Mouse (Mus musculus) heart, embryonic 10.5 days (tissue): Measurements from ENCODE around the gene Angptl8. TPM values are rescaled to one million over a fixed set of nuclear protein-coding genes. Genes with fewer than 3 reads are reported as not detected.
"Not testable (repeated sequence)": the region's sequence is repeated elsewhere in the genome, so short reads cannot be mapped to it uniquely, and the experiment has no call there.

Experiments
- DNase-seq: peaks from one replicate; pipeline ENCODE4 v3.0.0-alpha.2; 2017; ENCODE audit warnings: low spot score
- H3K27ac ChIP-seq: fragments of 300-500 bp; sonication (generic); 2 replicates; pipeline ENCODE4 v1.5.1; 2016; ENCODE audit warnings: mild to moderate bottlenecking
- H3K27me3 ChIP-seq: fragments of 300-500 bp; sonication (generic); 2 replicates; pipeline ENCODE4 v1.6.1; 2016; ENCODE audit warnings: mild to moderate bottlenecking; ENCODE audit not compliant: poor library complexity, insufficient read depth, severe bottlenecking
- H3K36me3 ChIP-seq: fragments of 300-500 bp; sonication (generic); 2 replicates; pipeline ENCODE4 v1.6.1; 2016; ENCODE audit warnings: mild to moderate bottlenecking, moderate library complexity
- H3K4me1 ChIP-seq: fragments of 300-500 bp; sonication (generic); 2 replicates; pipeline ENCODE4 v1.6.1; 2016; ENCODE audit warnings: mild to moderate bottlenecking
- H3K4me3 ChIP-seq: fragments of 300-500 bp; sonication (generic); 2 replicates; pipeline ENCODE4 v1.5.1; 2016; ENCODE audit warnings: mild to moderate bottlenecking, moderate library complexity
- H3K9me3 ChIP-seq: fragments of 300-500 bp; sonication (generic); 2 replicates; pipeline ENCODE4 v1.6.1; 2016; ENCODE audit warnings: mild to moderate bottlenecking, moderate library complexity
- WGBS: fragments of 180-500 bp; shearing (Covaris S2); methylation state at CpG from one replicate; pipeline ENCODE4 v1.1.7; 2016; 5-methylcytosine and 5-hydroxymethylcytosine counted together
- polyA plus RNA-seq: library from polyadenylated mRNA; unstranded; fragments of >200 nt; fragmentation: Nextera tagmentation; extraction: Ambion mirVana; gene quantifications from 2 replicates; pipeline ENCODE4 v1.2.1, GENCODE M21; 2016

The Angptl8 gene
- polyA plus RNA-seq, 1 experiment from 2014 or later, result 5.7 TPM

DNA sequence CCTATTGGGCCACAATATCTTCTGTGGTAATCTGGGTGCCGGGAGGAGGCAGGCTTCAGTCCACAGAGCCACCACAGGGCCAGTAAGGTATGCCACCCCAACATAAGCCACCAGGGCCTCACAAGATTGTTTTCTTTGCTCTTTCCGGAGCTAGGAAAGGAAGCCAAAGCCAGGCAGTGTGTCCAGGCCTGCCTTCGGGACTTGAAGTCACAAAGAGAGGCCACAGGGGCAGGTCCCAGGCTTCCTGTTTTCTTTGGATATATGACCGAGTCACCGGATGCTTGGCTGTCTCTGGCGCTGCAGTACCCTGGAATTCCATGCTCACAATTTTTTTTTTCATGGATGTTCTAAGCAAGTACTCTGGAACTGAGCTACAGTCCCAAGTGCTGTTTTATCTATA is 22.8 kb downstream of the Angptl8 start:
- 51% methylated on average over 6 of the region's 6 CpGs for WGBS
- Histone ChIP-seq H3K4me1 (no peaks in the 10 kb centered on the region), H3K27me3 (no peaks in the 10 kb centered on the region), H3K36me3 (no peaks in the 10 kb centered on the region), H3K4me3 (no peak overlapping the region), H3K27ac (peak overlapping the region; percentile 60; the same call in 1 of the 2 replicates), H3K9me3 (no peaks in the 10 kb centered on the region)
- DNase-seq, result no peak

DNA sequence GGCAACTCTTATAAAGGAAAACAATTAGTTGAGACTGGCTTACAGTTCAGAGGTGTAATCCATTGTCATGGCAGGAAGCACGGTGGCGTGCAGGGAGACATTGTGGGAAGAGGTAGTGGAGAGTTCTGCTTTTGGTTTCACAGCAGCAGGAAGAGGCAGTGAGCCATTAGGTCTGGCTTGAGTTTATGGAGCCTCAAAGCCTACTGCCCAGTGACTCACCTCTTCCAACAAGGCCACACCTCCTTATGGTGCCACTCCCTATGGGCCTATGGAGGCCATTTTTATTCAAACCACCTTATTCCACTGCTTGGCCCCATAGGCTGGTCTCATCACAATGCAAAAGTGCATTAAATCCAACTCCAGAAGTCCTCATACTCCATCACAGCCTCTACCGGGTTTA is 24.3 kb downstream of the Angptl8 start:
- Histone ChIP-seq H3K4me1 (no peaks in the 10 kb centered on the region), H3K27ac (no peak overlapping the region), H3K4me3 (no peak overlapping the region), H3K27me3 (no peaks in the 10 kb centered on the region), H3K36me3 (no peaks in the 10 kb centered on the region), H3K9me3 (no peaks in the 10 kb centered on the region)
- DNase-seq, result no peak
- 85% methylated on average over 3 of the region's 3 CpGs for WGBS

DNA sequence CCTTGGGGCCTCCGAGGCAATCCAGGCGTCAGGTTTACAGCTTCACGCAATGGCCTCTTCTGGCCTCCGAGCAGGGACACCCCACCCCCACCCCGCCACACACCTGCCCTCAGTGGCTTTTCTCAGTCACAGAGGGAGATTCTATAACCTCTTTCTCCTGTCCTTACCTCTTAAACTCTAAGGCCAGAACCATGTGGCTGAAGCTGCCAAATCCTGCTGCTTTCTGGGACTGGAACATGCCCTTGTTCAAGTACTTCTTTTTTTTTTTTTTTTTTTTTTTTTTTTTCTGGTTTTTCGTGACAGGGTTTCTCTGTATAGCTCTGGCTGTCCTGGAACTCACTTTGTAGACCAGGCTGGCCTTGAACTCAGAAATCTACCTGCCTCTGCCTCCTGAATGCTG is 25.0 kb downstream of the Angptl8 start:
- H3K27me3 ChIP-seq, H3K27ac ChIP-seq, H3K4me3 ChIP-seq, H3K4me1 ChIP-seq, H3K9me3 ChIP-seq, DNase-seq, H3K36me3 ChIP-seq: not testable (repeated sequence)
- 66% methylated on average over 6 of the region's 6 CpGs for WGBS

DNA sequence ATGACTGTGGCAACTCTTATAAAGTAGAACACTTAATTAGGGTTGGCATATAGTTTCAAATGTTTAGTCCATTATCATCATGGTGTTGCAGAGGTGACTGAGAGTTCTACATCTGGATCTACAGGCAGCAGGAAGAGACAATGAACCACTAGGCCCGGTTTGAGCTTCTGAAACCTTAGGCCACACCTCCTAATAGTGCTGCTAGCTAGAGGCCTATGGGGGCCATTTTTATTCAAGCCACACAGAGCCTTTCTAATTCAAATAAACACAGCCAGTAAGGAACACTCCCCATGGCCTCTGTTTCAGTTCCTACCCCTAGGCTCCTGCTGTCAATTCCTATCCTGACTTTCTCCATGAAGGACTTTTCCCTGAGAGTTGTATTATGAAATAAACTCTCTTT is 26.9 kb downstream of the Angptl8 start:
- no peak for DNase-seq
- Histone ChIP-seq H3K27ac (no peak overlapping the region), H3K4me1 (0 out of 2 replicates have a peak, but pooled peaks cover 2% of the 10 kb centered on the region), H3K27me3 (no peaks in the 10 kb centered on the region), H3K36me3 (no peaks in the 10 kb centered on the region), H3K9me3 (no peaks in the 10 kb centered on the region), H3K4me3 (no peak overlapping the region)
- WGBS, result 82% methylated on average over 1 of the region's 1 CpGs

DNA sequence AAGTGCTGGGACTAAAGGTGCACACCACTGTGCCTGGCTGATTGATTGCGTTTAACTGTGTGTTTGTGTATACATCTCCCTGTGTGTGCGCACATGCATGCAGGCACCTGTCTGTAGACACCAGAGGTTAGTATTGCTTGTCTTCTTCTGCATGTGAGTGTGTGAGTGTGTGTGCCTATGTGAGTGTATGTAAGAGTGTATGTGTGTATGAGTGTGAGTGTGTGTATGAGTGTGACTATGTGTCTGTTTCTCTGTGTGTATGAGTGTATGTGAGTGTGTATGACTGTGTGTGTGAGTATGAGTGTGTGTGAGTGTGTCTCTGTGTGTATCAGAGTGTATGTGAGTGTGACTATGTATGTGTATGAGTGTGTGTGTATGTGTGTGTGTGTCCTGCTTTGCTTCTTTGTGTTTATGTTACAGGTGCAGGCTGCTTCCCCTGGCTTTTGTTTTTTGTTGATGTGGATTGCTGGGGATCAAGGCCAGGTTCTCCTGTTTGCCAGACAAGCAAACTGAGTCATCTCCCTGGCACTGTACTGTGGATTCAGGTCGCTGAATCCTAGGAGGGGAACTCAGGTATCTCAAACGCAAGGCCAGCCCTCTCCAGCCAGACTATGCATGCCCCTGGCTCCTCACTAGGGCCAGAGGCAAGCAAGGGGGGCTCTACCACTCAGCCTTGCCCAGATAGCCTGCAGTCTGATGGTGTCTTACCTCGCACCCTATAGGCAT is 30.5 kb downstream of the Angptl8 start:
- Histone ChIP-seq H3K4me3 (no peak overlapping the region), H3K4me1 (peaks cover 6% of the 10 kb centered on the region; the same call in 1 of the 2 replicates), H3K36me3 (no peaks in the 10 kb centered on the region), H3K27me3 (no peaks in the 10 kb centered on the region), H3K27ac (no peak overlapping the region), H3K9me3 (no peaks in the 10 kb centered on the region)
- WGBS, result 63% methylated on average over 5 of the region's 5 CpGs
- no peak for DNase-seq

DNA sequence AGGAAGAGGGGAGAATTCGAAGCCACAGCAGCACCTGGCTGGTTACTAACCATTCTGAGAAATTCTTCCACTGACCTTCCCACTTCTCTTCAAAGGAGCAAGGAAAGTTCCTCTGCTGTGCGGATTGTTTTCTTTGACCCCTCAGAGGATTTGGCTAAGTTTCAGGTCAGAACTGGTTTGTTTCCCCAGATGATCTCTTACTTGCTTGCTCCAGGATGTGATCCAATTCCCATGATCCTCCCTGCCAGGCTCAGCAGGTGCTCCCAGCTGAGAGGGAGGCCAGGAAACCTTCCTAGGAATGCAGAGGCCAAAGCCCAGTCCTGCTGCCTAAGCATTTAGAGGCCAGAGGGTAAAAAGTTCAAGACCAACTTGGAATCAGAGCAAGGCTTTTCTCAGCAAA is 31.3 kb downstream of the Angptl8 start:
- H3K4me3 ChIP-seq, result no peak overlapping the region
- H3K27me3 ChIP-seq, result peaks cover 3% of the 10 kb centered on the region; the same call in 1 of the 2 replicates
- no peaks in the 10 kb centered on the region for H3K36me3 ChIP-seq
- WGBS, result 62% methylated on average over 2 of the region's 2 CpGs
- no peak for DNase-seq
- no peak overlapping the region for H3K27ac ChIP-seq
- peaks cover 6% of the 10 kb centered on the region; the same call in 1 of the 2 replicates for H3K4me1 ChIP-seq
- no peaks in the 10 kb centered on the region for H3K9me3 ChIP-seq

DNA sequence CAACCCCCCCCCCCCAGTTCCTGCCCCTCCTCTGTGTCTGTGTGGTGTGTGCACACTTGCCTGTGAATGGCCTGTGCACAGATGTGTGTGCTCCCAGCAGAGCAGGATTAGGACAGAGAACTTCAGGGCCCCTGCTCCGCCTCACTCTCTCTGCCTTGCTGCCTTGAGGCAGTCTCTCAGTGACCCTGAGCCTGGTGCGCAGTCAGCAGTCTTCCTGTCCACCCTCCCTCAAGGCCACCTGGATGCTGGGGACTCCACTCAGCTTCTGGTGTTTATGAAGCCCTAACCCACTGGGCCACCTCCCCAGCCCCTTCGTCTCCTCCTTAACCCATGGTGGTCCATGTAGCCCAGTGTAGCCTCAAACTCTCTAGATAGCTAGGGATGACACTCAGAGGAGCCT is 32.4 kb downstream of the Angptl8 start:
- WGBS, result 81% methylated on average over 3 of the region's 3 CpGs
- Histone ChIP-seq H3K36me3 (no peaks in the 10 kb centered on the region), H3K9me3 (no peaks in the 10 kb centered on the region), H3K27me3 (peaks cover 9% of the 10 kb centered on the region; the same call in 1 of the 2 replicates), H3K4me1 (peaks cover 6% of the 10 kb centered on the region; the same call in 1 of the 2 replicates), H3K4me3 (no peak overlapping the region), H3K27ac (0 out of 2 replicates have a peak overlapping the region, but pooled peaks have one; percentile 47)
- no peak for DNase-seq

DNA sequence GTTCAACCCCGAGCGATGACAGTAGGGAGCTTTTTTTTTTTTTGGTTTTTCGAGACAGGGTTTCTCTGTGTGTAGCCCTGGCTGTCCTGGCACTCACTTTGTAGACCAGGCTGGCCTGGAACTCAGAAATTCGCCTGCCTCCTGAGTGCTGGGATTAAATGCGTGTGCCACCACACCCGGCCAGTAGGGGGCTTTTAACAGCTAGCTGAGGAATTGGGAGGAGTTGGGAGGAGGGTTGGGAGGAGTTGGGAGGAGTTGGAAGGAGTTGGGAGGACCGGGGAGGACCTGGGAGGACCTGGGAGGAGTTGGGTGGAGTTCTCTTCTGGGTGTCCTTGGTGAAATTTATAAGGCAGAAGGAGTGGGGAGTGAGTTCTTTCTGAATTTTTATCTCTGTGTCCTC is 34.0 kb downstream of the Angptl8 start:
- H3K4me3 ChIP-seq, H3K36me3 ChIP-seq, H3K9me3 ChIP-seq, H3K4me1 ChIP-seq, H3K27ac ChIP-seq, H3K27me3 ChIP-seq, DNase-seq: not testable (repeated sequence)
- WGBS, result 53% methylated on average over 7 of the region's 7 CpGs

DNA sequence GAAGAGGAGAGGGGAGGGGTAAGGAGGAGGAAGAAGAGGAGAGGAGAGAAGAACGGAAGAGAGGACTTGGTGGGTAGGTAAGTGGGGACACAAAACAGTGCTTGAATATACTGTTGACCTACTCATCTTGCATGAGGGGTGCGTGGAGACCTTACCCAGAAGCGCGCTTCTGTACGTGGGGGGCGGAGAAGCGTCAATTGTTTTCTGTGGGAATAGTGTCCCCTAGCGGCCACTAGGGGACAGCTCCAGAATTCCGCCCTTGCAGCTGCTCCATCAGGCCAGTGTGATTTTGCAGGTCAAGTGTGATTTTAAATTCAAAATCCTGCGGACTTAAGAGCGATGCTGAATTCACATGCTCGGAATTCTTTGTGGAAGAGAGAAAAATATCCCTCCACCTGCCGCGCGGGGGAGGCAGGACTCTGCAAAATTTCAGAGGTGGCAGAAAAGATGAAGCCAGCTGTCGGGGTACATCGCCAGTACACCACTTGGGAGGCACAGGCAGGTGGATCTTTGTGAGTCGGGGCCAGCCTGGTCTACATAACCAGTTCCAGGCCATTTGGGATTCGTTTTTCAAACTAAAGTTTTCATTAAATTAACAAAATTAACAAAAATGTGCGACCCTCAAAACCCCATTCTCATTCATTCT is 35.7 kb downstream of the Angptl8 start:
- peak overlapping the region; percentile 35; the same call in 1 of the 2 replicates for H3K4me3 ChIP-seq

DNA sequence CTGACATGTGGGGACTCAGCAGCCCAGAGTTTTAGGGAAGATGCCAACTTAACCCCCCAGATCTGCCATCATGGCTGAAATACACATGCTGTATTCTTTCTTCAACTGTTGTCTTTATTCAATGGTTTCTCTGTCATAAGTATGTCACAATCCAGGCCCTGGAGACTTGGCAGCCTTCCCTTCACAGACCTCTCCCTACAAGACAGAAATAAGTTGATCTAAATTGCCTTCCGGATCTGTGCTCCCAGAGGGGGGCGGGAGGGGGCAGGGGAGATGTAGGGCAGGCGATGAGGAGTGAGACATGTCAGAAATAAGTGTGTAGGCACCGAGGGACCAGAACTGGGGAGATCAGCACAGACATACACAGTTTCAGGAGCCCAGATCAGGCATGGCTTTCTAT is 36.9 kb downstream of the Angptl8 start:
- WGBS, result 57% methylated on average over 4 of the region's 4 CpGs
- H3K27me3 ChIP-seq, result peaks cover 9% of the 10 kb centered on the region; the same call in 1 of the 2 replicates
- H3K4me3 ChIP-seq, result no peak overlapping the region
- DNase-seq, result no peak
- no peaks in the 10 kb centered on the region for H3K36me3 ChIP-seq
- no peaks in the 10 kb centered on the region for H3K9me3 ChIP-seq
- H3K4me1 ChIP-seq, result peaks cover 4% of the 10 kb centered on the region; the same call in 1 of the 2 replicates
- H3K27ac ChIP-seq, result no peak overlapping the region

More for the DNA sequence above, 35.7 kb downstream of the Angptl8 start:
- DNase-seq, result no peak
- peaks cover 9% of the 10 kb centered on the region; the same call in 1 of the 2 replicates for H3K27me3 ChIP-seq
- peaks cover 4% of the 10 kb centered on the region; the same call in 1 of the 2 replicates for H3K4me1 ChIP-seq
- 15% methylated on average over 20 of the region's 20 CpGs for WGBS
- H3K9me3 ChIP-seq, result no peaks in the 10 kb centered on the region
- H3K36me3 ChIP-seq, result no peaks in the 10 kb centered on the region
- H3K27ac ChIP-seq, result no peak overlapping the region

DNA sequence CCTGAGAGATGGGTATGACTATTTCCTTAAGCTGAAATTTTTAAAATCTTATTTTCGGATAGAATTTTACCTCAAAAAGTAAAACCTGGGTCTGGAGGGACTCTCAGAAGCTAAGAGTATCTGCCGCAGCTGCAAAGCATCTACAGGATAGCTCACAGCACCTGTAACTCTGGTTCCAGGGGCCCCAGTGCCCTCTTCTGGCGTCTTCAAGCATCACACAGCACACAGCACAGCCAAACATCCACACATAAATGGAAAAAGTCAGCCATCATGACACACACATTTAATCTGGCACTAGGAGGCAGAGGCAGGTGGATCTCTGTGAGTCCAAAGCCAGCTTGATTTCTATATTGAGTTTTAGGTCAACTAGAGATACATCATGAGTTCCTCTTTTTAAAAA is 41.3 kb downstream of the Angptl8 start:
- Histone ChIP-seq H3K27me3 (peaks cover 7% of the 10 kb centered on the region; the same call in 1 of the 2 replicates), H3K27ac (no peak overlapping the region)
- 60% methylated on average over 3 of the region's 3 CpGs for WGBS

More for the DNA sequence above, 41.3 kb downstream of the Angptl8 start:
- no peak overlapping the region for H3K4me3 ChIP-seq
- H3K4me1 ChIP-seq, result no peaks in the 10 kb centered on the region
- DNase-seq, result no peak
- no peaks in the 10 kb centered on the region for H3K9me3 ChIP-seq
- no peaks in the 10 kb centered on the region for H3K36me3 ChIP-seq
